Mouse (Mus musculus) cortical plate, adult 2 months (tissue): ENCODE results near the gene Tbx2.

ENCODE experiments used
- CTCF ChIP-seq: fragments of 200-500 bp; IDR thresholded peaks from 2 replicates; pipeline ENCODE4 v1.5.1; 2011; ENCODE audit warnings: mild to moderate bottlenecking, control low read depth, low read length; ENCODE audit not compliant: insufficient read depth; ENCODE audit errors: extremely low read depth
- POLR2A ChIP-seq: fragments of 200-500 bp; IDR thresholded peaks from 2 replicates; pipeline ENCODE4 v1.6.1; 2011; ENCODE audit warnings: mild to moderate bottlenecking, low read length, control low read depth; ENCODE audit not compliant: insufficient read depth; ENCODE audit errors: extremely low read depth

DNA sequence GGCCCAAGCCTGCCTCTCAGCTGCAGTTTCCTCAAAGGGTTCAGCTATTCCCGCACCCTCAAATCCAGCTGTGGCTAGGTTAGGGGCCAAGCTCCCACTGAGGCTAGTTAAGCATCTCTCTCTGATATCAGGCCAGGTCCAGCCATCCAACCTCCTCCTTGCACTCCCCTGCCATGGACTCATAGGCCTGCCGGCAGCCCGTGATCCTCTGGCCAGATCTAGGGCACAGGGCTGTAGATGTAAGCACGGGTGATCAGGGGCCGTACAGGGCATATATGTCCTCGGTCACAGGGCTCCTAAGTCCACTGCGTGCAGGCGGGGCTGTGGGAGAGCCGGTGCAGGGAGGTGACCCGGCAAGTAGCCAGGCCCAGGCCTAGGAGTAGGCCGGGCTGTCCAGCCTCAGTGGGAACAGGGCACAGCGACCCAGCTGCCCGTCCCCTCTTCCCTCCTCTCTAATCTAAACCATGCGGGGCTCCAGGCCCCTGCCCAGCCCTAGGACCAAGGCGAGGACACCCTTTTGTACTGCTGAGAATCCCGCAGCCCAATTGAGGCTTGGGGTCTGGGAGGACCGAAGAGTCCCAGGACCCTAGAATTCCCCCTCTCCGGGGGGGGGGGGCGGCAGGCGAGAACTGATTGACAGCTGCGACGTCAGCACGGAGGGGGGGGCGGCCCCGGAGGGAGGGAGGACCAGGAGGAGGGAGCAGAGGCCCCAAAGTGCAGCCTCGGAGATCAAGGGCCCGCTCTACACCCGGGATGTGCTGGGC is 53.5 kb downstream of the Tbx2 start, which contains the start of gene Tbx4:
- TF ChIP-seq CTCF (no peak), POLR2A (no peak)
